Mouse (Mus musculus) brain, embryonic 14.5 days (tissue): ENCODE data around the gene Cpeb1.

Source experiments
- CTCF ChIP-seq: fragments of 200-500 bp; IDR thresholded peaks from 2 replicates; pipeline ENCODE4 v1.5.1; 2012; ENCODE audit warnings: inconsistent platforms, mild to moderate bottlenecking, moderate library complexity, borderline replicate concordance; ENCODE audit not compliant: insufficient read depth, insufficient read length; ENCODE audit errors: extremely low read depth
- POLR2A ChIP-seq: fragments of 200-500 bp; IDR thresholded peaks from 2 replicates; pipeline ENCODE4 v1.6.1; 2012; ENCODE audit warnings: mild to moderate bottlenecking, inconsistent platforms, borderline replicate concordance; ENCODE audit not compliant: poor library complexity, insufficient read depth, insufficient read length, severe bottlenecking; ENCODE audit errors: extremely low read depth

GRCm38 (mm10) chr7:81339783-81340182, 115.5 kb downstream of the Cpeb1 start:
- peak; percentile 75 for TF ChIP-seq CTCF
- no peak for TF ChIP-seq POLR2A
